Mouse (Mus musculus) cerebellum, adult 2 months (tissue): ENCODE measurements at regions not wholly inside any gene's neighbourhood (a gene's known extent, or its start where the extent isn't known, plus 50 kb on each side); places are given as distances from the start of the nearest gene placed in this dataset.

Experiments
- CTCF ChIP-seq: fragments of 200-500 bp; IDR thresholded peaks from 2 replicates; pipeline ENCODE4 v1.5.1; 2011; ENCODE audit warnings: low read depth, mild to moderate bottlenecking, control low read depth, low read length, moderate library complexity, borderline replicate concordance; ENCODE audit not compliant: insufficient read depth
- POLR2A ChIP-seq: fragments of 200-500 bp; IDR thresholded peaks from 2 replicates; pipeline ENCODE4 v1.6.1; 2011; ENCODE audit warnings: low read length, control low read depth, borderline replicate concordance; ENCODE audit not compliant: insufficient read depth

- TF ChIP-seq POLR2A (no peak), CTCF (no peak)
Observed at GRCm38 (mm10) chr1:168497801-168498200, 65.7 kb upstream of the Pbx1 start.
